Mouse (Mus musculus): ENCODE results near the gene Ubb. TPM values are rescaled to one million over a fixed set of nuclear protein-coding genes. Genes with fewer than 3 reads are reported as not detected.

Ubb gene
- polyA plus RNA-seq, 1 experiment, result 2,384 TPM

GRCm38 (mm10) chr11:62563590-62563989, 12.6 kb downstream of the Ubb start:
- Histone ChIP-seq H3K4me1 (replicated peaks; ENCODE audit: control insufficient read depth, insufficient read depth, low read length) (peaks cover 14% of the 10 kb centered on the region), H3K27ac (ENCODE audit: control insufficient read depth, insufficient read depth, low read length) (no peak overlapping the region), H3K4me3 (ENCODE audit: control insufficient read depth, insufficient read depth, low read length) (no peak overlapping the region), H3K27me3 (ENCODE audit: control insufficient read depth, insufficient read depth, low read length) (no peaks in the 10 kb centered on the region), H3K36me3 (ENCODE audit: control insufficient read depth, insufficient read depth, low read length) (no peaks in the 10 kb centered on the region)
- no peak for TF ChIP-seq POLR2A (IDR thresholded peaks at IDR 0.05; ENCODE audit: control insufficient read depth, extremely low read depth, insufficient read depth, low read length, poor library complexity)
- TF ChIP-seq CTCF (IDR thresholded peaks at IDR 0.05; ENCODE audit: borderline replicate concordance, control insufficient read depth, extremely low read depth, insufficient read depth, low read length, poor library complexity), result no peak
- 96% methylated on average over 2 of the region's 2 CpGs for WGBS
- no peak for DNase-seq

GRCm38 (mm10) chr11:62565747-62566146, 14.8 kb downstream of the Ubb start:
- no peak overlapping the region for H3K27ac ChIP-seq (ENCODE audit: control insufficient read depth, insufficient read depth, low read length)
- H3K36me3 ChIP-seq (ENCODE audit: control insufficient read depth, insufficient read depth, low read length), result no peaks in the 10 kb centered on the region
- WGBS, result 86% methylated on average over 7 of the region's 7 CpGs
- 0 out of 2 replicates have a peak, but pooled peaks cover 2% of the 10 kb centered on the region for H3K4me1 ChIP-seq (replicated peaks; ENCODE audit: control insufficient read depth, insufficient read depth, low read length)
- no peak for TF ChIP-seq POLR2A (IDR thresholded peaks at IDR 0.05; ENCODE audit: control insufficient read depth, extremely low read depth, insufficient read depth, low read length, poor library complexity)
- no peak for TF ChIP-seq CTCF (IDR thresholded peaks at IDR 0.05; ENCODE audit: borderline replicate concordance, control insufficient read depth, extremely low read depth, insufficient read depth, low read length, poor library complexity)
- DNase-seq, result no peak
- no peaks in the 10 kb centered on the region for H3K27me3 ChIP-seq (ENCODE audit: control insufficient read depth, insufficient read depth, low read length)
- H3K4me3 ChIP-seq (ENCODE audit: control insufficient read depth, insufficient read depth, low read length), result no peak overlapping the region

GRCm38 (mm10) chr11:62566211-62566610, 15.2 kb downstream of the Ubb start:
- Histone ChIP-seq H3K27ac (ENCODE audit: control insufficient read depth, insufficient read depth, low read length) (no peak overlapping the region), H3K4me3 (ENCODE audit: control insufficient read depth, insufficient read depth, low read length) (no peak overlapping the region), H3K27me3 (ENCODE audit: control insufficient read depth, insufficient read depth, low read length) (no peaks in the 10 kb centered on the region)

GRCm38 (mm10) chr11:62568300-62568699, 17.3 kb downstream of the Ubb start:
- H3K4me1 ChIP-seq (replicated peaks; ENCODE audit: control insufficient read depth, insufficient read depth, low read length), result 0 out of 2 replicates have a peak, but pooled peaks cover 2% of the 10 kb centered on the region
- 70% methylated on average over 3 of the region's 3 CpGs for WGBS
- DNase-seq, result no peak
- no peaks in the 10 kb centered on the region for H3K36me3 ChIP-seq (ENCODE audit: control insufficient read depth, insufficient read depth, low read length)
- no peak overlapping the region for H3K27ac ChIP-seq (ENCODE audit: control insufficient read depth, insufficient read depth, low read length)
- no peaks in the 10 kb centered on the region for H3K27me3 ChIP-seq (ENCODE audit: control insufficient read depth, insufficient read depth, low read length)
- no peak overlapping the region for H3K4me3 ChIP-seq (ENCODE audit: control insufficient read depth, insufficient read depth, low read length)
- TF ChIP-seq CTCF (IDR thresholded peaks at IDR 0.05; ENCODE audit: borderline replicate concordance, control insufficient read depth, extremely low read depth, insufficient read depth, low read length, poor library complexity), result no peak
- no peak for TF ChIP-seq POLR2A (IDR thresholded peaks at IDR 0.05; ENCODE audit: control insufficient read depth, extremely low read depth, insufficient read depth, low read length, poor library complexity)

More at GRCm38 (mm10) chr11:62566211-62566610, 15.2 kb downstream of the Ubb start:
- H3K36me3 ChIP-seq (ENCODE audit: control insufficient read depth, insufficient read depth, low read length), result no peaks in the 10 kb centered on the region
- no peak for DNase-seq
- TF ChIP-seq CTCF (IDR thresholded peaks at IDR 0.05; ENCODE audit: borderline replicate concordance, control insufficient read depth, extremely low read depth, insufficient read depth, low read length, poor library complexity) (no peak), POLR2A (IDR thresholded peaks at IDR 0.05; ENCODE audit: control insufficient read depth, extremely low read depth, insufficient read depth, low read length, poor library complexity) (no peak)
- 0 out of 2 replicates have a peak, but pooled peaks cover 2% of the 10 kb centered on the region for H3K4me1 ChIP-seq (replicated peaks; ENCODE audit: control insufficient read depth, insufficient read depth, low read length)
- WGBS, result 70% methylated on average over 1 of the region's 1 CpGs

- no peak for TF ChIP-seq POLR2A (IDR thresholded peaks at IDR 0.05; ENCODE audit: control insufficient read depth, extremely low read depth, insufficient read depth, low read length, poor library complexity)
- TF ChIP-seq CTCF (IDR thresholded peaks at IDR 0.05; ENCODE audit: borderline replicate concordance, control insufficient read depth, extremely low read depth, insufficient read depth, low read length, poor library complexity), result no peak
- Histone ChIP-seq H3K4me1 (replicated peaks; ENCODE audit: control insufficient read depth, insufficient read depth, low read length) (peaks cover 15% of the 10 kb centered on the region), H3K4me3 (ENCODE audit: control insufficient read depth, insufficient read depth, low read length) (peak within 1 kb of the TSS; percentile 74), H3K36me3 (ENCODE audit: control insufficient read depth, insufficient read depth, low read length) (peaks cover 12% of the 10 kb centered on the region), H3K27ac (ENCODE audit: control insufficient read depth, insufficient read depth, low read length) (peak within 1 kb of the TSS; percentile 91), H3K27me3 (ENCODE audit: control insufficient read depth, insufficient read depth, low read length) (no peaks in the 10 kb centered on the region)
- peak; percentile 85 for DNase-seq
- 15% methylated on average over 6 of the region's 6 CpGs for WGBS
Observed at GRCm38 (mm10) chr11:62573959-62574702, 23.2 kb downstream of the Ubb start, which contains the start of gene Trpv2. TSS of gene Trpv2 (plus strand) at chr11:62574486.

GRCm38 (mm10) chr11:62574703-62575085, 23.7 kb downstream of the Ubb start:
- Histone ChIP-seq H3K27ac (ENCODE audit: control insufficient read depth, insufficient read depth, low read length) (peak overlapping the region; percentile 91), H3K4me1 (replicated peaks; ENCODE audit: control insufficient read depth, insufficient read depth, low read length) (peaks cover 15% of the 10 kb centered on the region), H3K4me3 (ENCODE audit: control insufficient read depth, insufficient read depth, low read length) (peak overlapping the region; percentile 46), H3K27me3 (ENCODE audit: control insufficient read depth, insufficient read depth, low read length) (no peaks in the 10 kb centered on the region), H3K36me3 (ENCODE audit: control insufficient read depth, insufficient read depth, low read length) (peaks cover 15% of the 10 kb centered on the region)
- TF ChIP-seq CTCF (IDR thresholded peaks at IDR 0.05; ENCODE audit: borderline replicate concordance, control insufficient read depth, extremely low read depth, insufficient read depth, low read length, poor library complexity) (no peak), POLR2A (IDR thresholded peaks at IDR 0.05; ENCODE audit: control insufficient read depth, extremely low read depth, insufficient read depth, low read length, poor library complexity) (no peak)
- 18% methylated on average over 4 of the region's 4 CpGs for WGBS
- peak; percentile 19 for DNase-seq
